Mouse (Mus musculus) left cerebral cortex, adult 18-20 months (tissue): Measurements from ENCODE around the gene Ccdc28a. TPM values are rescaled to one million over a fixed set of nuclear protein-coding genes. Genes with fewer than 3 reads are reported as not detected.

ENCODE experiments used
- DNase-seq, 2 experiments: peaks; one replicate each; pipeline ENCODE4 v3.0.0; 2021 to 2022; ENCODE audit warnings: low spot score in 2 of 2, mixed read lengths in 1 of 2
- long read RNA-seq, 2 experiments: library from polyadenylated mRNA; stranded (forward); transcript quantifications; one replicate each; pipeline ENCODE4 v2.0.0; 2021
- total RNA-seq, 2 experiments: library from RNA; stranded (reverse); gene quantifications; 2 replicates each; pipeline ENCODE4 v1.2.3; 2021

Ccdc28a gene
- total RNA-seq = 10 to 100 TPM; 38.0 to 38.1 TPM
- long read RNA-seq, experiment 1, transcript Ccdc28a-202 (6 exons, 1,190 nt) = major isoform, 28 of 43 reads
- long read RNA-seq, experiment 1, partial matches to known transcripts = 2 of 43 reads
- long read RNA-seq, experiment 1, other reads (novel, unspliced or antisense) = 11 of 43 reads
- long read RNA-seq, experiment 2, transcript Ccdc28a-203 (5 exons, 590 nt) = minor isoform, 5 of 38 reads
- long read RNA-seq, experiment 2, transcript Ccdc28a-202 (6 exons, 1,190 nt) = major isoform, 24 of 38 reads
- long read RNA-seq, experiment 2, partial matches to known transcripts = 1 of 38 reads
- long read RNA-seq, experiment 2, other reads (novel, unspliced or antisense) = 6 of 38 reads

DNA sequence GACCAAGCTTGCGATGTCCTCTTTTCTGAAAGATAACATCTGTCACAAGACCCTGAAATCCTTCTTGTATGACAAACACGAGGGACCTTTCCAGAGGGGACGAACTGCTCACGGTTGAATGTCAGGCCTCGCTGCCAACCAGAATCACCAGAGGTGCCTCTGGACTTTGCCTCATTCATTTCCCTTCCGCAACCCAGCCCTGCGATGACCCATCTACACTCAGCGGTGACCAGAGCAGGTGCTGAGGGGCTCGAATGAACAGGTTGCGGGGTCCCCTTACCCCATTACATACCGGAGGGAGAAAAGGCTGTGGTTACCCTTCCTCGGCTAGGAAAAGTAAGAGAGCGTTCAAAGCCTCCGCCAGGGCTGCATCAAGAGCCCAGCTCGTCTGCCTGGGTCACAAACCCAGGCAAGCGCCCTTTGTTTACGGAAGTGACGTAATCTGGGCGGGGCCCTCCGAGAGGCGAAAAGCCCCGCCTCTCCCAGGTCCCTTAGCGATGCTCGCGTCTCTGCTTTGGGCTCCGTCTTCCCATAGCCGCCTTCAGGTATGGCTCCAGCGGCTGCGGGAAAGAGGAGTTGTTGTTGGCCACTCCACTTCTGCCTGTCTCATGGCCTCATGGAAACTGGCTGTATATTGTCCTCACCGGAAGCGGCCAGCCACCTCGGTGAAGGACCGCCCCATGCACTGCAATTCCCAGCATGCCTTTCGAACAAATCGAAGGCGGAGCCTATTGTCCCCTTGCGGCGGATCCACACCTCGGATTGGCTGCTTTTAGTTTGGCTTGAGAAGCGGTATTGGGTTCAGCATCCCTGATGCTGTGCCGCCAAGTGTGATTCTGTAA lies at the start of gene Ccdc28a:
TSS of gene Ccdc28a (minus strand) at position 439 of the 842 bp plus-strand sequence.
- DNase-seq = peak; percentile 92 to 95

DNA sequence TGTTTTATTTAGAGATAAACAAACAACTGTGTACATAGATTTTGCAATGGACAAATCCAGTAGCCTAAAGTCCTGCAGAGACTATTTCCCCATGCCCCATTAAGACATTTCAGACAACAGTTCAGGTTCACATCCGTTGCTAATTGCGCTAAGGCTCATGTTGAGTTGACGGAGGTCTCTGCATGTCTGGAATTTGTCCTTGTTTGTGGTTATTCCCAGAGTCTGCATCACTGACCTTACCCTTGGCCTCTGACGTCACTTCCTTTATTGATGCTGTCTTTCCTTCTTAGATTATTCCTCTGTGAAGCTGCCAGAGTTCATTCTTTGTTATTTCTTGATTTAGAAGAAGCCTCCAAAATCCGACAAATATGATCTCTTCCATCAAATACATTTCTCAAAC lies 49.2 kb upstream of the Ccdc28a start:
- no peak for DNase-seq

DNA sequence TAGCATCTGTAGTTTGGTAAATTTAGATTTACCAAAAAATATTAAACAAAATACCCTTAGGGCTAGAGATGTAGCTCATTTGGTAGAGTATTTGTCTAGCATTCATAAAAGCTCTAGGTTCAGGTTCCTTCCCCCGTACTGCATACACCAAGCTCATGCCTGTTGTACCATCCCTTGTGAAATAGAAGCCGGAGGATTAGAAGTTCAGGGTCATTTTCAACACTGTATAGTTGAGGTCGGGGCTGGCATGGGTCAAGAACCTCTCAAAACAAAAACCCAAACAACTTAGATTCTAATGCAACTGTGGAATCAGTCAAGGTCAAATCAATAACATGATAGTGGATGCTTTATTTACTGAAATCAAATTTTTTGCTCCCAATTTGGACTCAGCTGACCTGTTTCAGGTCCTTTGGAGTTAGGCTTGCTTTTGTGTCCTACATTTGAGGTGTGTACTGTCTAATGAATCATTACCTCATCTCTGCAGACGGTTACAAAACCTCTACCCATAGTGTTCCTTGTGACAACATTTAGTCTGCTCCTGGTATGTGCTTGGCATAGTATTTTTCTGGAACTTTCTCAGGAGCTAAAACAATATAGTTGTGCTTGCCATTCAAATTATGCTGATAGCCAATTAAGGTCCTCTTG lies 41.4 kb upstream of the Ccdc28a start:
- no peak for DNase-seq

DNA sequence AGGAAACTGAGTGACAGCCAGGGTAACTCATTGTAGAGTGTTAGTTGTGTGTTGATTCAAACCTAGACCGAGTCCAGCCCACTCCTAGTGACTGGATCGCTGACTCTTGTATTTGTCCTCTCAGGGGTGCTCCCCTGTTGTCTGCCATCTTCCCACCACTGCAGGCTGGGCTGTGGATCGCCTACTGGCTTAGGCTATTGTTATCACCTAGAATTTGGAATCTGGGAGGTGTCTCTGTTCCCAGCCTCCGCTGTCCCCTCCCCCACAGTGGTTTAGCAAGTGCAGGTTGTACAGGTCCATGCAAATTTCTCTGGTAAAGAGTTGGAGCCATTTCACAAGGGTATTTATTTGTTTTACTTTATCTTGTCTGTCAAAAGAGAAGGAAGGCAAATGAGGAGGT lies 16.5 kb upstream of the Ccdc28a start:
- no peak for DNase-seq

DNA sequence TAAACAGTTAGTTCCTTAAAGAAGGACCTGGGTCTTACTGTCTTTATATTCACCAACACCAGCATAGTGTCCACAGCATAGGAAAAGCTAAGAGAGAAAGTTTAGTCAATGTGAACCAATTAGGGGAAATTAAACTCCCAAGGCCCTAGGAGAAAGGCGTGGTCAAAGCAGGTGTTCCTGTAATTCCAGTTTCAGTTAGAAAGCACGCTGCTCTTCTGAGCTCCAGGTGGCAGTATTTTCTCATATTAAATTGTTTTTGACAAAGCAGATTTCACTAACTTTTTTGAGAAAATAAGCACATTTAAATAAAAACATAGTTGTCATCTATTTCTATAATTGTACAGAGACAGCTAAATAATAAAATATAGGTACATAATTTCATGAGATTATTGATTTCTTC lies 8.8 kb upstream of the Ccdc28a start:
- DNase-seq = no peak

DNA sequence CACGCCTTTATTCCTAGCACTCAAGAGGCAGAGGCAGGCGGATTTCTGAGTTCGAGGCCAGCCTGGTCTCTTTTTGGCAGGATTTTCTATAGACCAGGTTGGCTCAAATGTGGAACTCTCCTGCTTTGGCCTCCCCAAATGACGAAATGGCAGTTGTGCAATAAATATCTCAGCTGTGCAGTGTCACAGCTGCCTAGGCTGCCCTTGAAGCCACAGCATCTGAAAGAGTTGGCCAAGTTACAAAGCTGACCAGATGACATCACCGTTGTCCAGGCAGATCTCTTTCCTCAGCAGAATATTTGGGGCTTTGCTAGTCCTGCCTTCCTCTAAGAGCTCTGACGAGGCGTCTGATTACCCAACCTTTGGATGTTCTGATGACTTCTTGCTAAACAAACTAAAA lies 2.4 kb upstream of the Ccdc28a start:
- DNase-seq = no peak

DNA sequence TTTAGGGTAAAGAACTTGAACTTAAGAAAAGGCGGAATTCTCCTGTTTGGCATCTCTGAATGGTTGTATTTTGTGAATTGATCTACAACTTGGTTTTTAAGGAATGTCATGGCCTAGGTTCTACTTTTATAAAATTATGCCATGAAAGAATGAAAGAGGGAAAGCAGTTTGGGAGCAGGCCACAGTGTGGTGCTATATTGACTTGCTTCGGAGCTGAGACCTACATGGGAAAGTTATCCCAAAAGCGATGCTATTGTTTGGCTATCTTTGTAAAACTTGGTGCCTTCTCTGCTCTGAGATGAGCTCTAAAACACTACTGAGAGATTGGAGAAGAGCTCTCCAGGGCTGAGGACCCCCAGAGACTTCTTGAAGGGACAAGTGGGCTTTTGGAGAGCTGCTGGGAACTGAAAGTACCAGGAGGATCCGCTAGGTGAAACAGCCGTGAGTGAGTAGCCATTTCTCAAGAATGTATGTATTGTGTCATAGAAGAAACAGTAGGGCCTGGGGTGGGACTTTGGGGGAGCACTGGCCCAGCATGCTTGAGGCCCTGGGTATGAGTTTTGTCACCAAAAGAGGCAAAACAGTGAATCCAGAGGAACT lies 1.6 kb upstream of the Ccdc28a start:
- no peak for DNase-seq

DNA sequence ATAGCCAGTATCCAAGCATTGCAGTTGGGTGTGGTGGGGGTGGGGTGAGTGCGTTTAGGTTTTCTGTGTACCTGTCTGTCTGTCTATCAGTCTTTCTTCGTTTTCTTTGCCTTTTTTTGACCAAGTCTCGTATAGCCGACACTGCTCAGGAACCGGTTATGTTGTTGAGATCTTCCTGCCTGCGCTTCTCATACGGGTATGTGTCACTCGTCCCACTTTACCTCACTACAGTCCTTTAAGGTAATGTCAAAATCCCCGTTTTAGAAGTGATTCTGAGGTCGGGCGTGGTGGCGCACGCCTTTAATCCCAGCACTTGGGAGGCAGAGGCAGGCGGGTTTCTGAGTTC lies 577 bp upstream of the Ccdc28a start:
- no peak for DNase-seq

DNA sequence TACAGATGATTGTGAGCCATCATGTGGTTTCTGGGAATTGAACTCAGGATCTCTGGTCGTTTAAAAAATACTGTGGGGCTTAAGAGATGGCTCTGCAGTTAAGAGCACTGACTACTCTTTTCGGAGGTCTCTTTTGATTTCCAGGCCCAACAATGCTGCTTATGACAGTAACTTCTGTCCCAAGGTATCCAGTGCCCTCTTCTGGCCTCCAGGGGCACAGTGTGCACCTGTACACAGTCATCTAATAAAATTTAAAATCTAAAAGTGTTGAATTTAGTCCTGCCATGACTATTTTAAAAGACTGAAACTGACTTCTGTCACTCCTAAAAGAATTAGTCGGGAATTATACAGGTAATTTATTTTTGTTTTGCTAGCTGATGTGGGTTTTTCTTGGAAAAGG lies 907 bp downstream of the Ccdc28a start:
- no peak for DNase-seq

DNA sequence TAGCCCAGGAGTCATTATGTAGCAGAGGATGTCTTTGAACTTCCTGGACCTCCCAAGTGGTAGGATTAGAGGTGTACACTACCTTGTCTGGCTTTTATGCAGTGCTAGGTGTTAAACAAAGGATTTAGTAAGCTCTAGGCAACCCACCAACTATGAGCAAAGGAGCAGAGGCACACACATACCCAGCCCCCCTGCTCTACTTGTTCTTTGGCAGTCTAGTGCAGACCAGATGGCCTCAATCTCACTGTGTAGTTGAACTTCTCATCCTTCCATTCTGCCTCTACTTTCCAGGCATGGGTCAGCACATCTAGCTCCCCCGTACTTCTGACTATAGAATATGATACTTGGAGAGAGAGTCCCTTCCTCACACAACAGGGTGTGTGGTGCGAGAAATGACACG lies 10.4 kb downstream of the Ccdc28a start:
- no peak for DNase-seq

DNA sequence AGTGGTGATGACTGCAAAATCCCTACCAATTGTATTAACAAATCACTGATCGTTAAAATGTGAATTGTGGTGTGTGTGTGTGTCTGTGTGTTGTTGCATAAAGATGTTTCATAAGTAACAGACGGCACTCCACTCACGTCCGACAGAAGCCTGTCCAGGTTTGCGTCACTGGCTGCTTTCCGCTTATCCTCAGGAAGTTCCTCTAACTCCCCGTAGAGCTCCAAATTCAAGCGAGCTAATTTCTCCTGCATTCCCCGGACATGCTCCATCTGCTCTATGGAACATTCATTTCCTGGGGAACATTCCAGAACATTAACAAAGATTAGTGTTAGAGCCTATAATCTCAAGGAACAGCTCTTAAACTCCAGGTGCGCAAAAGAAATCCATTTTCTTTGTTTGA lies 15.4 kb downstream of the Ccdc28a start:
- no peak for DNase-seq

DNA sequence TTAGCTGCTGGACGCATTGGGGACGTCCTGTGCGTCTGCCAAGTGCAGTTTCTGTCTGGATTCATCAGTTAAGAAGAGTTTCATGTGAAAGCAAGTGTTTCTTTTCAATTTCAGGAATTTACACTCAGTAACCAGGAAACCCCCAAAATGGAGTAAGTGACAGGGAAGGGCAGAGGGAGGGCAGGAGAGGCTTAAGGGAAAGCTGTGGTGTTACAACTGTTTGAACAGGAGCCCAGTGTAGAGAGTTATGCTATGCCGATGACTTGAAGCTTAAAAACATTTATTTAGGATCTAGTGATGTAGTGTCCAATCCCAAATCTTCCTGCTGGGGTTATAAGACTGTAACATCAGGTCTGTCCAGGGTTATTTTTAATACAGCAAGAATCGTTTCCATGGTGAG lies 20.7 kb downstream of the Ccdc28a start:
- no peak for DNase-seq

DNA sequence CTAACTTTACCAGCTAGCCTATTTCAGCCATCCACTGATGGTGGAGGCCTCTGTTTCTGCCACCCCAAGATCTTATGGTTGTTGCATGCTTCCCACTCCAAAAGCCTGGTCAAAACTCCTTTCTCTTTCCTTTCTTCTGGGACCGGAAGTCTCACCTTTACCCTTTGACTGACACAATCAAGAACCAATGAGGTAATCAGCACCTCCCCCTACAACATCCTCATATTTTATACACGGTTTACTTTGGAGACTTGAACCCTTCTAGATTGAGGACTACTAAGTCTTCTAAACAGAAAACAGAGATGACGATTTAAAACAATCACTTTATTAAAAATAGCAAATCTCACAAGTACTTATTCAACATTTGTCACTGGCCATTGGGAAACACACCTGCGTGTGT lies 21.4 kb downstream of the Ccdc28a start:
- no peak for DNase-seq

DNA sequence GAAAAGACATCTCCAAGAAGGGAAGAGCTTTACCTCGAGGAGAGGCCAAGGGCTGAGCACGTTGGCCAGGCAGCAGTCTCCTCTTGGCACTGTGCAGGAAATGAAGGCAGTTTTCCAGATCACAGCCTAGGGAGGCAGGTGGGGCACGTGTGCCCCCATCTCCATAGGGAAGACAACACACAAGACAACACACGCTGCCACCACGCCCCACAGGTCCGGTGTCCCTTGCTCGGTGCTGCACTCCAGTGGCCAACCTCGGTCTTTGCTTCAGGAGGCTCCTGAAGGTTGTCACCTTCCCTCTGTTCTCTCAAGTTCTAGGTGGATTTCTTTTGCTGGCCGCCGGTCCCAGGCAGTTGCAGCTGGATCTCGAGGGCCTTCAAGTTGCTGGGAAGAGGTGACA lies 24.1 kb downstream of the Ccdc28a start, which contains the start of gene Ect2l:
TSS of gene Ect2l (minus strand) at position 165 of the 400 bp plus-strand sequence.
- peak in 1 of 2 experiments; percentile 29 for DNase-seq

DNA sequence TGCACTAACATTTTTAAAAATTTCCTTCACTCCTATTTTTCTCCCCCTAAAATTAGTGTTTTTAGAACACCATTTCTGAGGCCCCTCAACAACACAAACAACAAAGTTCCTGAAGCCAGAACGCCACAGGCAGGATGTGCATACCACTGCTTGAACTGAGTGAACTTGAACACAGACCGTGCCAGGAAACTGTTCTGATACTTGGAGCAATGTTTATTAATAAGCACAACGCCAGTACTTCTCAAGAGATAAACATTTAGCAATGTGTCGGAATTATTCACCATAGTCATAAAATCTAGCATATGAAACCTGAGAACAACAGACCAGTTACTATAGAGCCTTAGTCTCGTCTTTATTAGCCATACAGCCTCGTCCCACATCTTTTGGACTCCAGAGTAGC lies 24.7 kb downstream of the Ccdc28a start:
- DNase-seq = no peak

DNA sequence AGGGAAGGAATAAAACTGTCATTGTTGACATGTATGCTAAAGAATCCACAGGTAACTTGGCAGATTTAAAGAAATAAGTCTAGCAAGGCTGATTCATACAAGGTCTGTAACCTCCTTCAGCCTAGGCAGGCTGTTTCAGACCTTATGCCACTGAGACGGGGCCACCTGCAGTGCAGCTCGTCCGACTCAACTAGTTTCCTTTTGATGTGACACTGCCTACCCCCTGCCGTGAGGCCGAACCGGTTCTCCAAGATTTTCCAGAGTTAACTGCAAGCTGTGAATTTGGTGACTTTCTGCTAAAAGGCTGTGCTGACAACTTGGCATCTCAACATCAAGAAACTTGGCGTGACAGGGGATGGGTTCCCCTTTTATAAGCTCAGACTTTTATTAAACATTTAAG lies 30.7 kb downstream of the Ccdc28a start:
- DNase-seq = no peak

DNA sequence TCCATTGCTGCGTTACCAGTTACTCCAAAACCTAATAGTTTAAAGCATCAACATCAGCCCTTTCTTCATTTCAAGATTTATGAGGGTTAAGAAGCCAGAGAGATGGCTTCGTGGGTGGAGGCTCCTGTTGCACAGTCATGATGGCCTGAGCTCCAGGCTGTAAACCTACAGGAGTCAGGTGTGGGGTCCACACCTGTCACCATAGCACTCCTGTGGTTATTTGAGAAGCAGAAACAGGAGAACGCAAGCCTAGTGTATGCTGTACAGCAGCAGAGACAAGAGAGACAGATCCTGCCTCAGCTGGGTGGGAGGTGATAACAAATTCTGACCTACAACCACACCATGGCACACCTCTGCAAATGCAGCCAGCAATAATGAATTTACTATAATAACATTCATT lies 32.4 kb downstream of the Ccdc28a start:
- no peak for DNase-seq

DNA sequence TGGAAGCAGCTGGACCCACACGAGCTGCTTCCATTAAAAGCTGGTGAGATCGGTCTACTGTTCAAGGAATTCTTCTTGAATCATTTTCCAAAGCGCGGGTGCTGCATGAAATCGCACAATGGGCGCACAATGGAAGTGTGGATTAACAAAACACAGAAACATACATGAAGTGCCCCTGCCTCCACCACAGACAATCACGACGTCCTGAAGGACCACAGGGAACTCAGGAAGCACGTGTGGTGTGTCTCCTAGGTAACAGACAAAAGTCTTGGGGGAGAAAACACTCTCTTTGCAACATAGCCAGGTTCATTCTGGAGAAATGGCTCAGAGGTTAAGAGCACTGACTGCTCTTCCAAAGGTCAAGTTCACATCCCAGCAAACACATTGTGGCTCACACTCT lies 34.1 kb downstream of the Ccdc28a start:
- DNase-seq = no peak

DNA sequence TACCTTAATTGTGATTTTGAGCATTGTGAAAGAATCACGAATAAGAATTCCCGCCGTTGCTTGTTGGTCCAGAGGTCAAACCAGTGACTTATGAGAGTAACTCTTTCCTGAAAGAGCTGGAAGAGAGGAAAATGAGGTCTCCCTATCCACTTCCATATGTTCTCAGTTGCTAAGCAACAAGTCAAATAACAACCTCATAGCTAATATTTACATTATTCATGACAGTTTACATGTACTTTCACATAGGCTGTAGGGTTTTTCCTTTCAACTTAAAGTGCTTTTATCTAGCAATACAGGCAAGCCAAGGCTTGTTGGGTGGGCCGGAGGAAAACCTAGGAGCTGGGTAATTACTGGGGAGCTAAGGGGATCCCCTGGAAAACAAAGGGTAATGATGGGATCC lies 34.9 kb downstream of the Ccdc28a start:
- no peak for DNase-seq

DNA sequence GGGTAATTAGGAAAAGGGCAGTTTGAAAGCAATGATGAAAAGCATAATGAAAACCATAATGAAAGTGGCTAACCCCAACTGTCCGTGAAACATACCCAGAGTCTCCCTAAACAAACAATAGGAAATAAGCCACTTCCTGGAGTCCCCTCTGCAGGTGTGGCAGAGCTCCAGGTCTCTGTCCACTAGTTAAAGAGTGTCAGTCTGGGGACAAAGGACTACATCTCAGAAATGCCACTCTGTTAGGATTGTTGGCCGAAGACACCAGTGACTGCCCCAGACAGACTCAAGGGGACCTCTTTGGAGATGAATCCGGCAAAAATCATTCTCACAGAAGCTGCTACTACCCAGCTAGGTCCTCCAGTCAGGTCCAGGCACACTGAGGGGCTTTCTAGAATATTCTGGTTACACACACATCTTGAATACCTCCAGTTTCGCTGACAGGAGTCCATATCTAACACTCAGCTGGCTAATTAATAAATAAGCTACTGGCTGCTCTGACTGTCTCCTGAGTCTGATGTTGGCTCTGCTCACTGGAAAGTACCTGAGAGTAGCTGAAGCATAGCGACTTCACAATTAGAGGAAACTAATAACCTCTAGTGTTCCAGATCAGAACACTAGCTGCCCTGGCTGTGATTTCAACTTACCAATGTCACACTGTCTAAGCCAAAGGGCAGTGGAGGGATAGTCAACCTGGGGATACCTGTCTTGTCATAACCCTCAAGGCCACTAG lies 36.3 kb downstream of the Ccdc28a start:
- DNase-seq = no peak
